Mouse (Mus musculus): ENCODE results near the gene Olfr382.
"Not testable (repeated sequence)": the region's sequence is repeated elsewhere in the genome, so short reads cannot be mapped to it uniquely, and the experiment has no call there.

Olfr382 gene

DNA sequence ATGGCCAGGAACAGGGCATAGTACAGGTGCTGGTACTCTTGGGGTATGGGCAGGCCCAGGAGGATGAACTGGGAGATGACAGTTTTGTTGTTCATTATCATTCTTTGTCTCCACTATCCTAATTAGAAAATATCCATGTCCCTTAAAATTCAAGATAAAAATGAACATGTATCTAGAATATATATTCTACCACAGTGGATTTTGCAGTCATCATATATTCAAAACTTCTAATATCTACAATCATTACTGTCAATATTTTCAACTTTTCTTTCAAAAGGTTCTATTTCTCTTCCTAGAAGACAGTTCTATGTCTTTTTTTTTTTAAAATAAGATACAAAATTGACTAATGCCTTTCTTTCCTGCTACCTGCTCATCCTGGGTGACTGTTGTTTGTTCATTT is at the start of gene Olfr382:
TSS of gene Olfr382 (minus strand) at position 101 of the 400 bp plus-strand sequence.
- DNase-seq: no peak

DNA sequence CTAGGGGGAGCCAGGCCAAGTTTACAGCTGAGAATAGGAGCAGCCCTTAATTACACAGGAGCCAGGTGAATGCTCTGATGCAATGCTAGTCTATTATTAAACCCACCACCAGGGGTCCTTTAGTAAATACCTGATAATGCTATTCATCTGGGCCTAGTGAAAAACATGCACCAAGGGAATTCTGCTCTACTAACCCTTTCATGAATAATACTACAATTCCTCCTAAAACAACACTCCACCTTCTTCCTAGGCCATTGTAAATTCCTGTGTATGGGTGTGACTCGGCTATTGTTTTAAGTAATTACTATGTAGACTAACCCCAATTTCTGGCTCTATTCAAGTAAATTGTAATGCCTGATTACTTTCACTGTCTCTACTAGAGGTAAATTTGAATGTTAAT is 12.0 kb upstream of the Olfr382 start:
- not testable (repeated sequence) for DNase-seq

DNA sequence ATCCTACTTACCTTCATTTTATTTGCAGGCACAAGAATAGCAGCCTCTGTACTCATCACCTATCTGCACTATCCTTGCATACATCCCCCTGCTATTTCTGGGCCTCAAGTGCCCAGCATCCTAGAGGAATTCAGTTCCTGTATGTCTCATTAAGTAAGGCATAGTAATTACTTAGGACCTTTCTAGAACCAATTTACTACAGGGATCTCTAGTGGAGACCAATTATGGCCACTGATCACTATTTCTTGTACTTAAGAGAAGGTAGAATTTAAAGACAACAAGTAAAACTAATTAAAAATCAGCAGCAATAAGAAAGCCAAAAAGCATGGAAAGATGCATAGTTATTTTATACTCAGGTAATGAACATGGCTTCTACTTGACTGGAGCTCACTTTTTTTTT is 25.5 kb downstream of the Olfr382 start, which contains the start of gene Olfr381:
TSS of gene Olfr381 (minus strand) at position 101 of the 400 bp plus-strand sequence.
- DNase-seq: no peak

All from layer of hippocampus, adult 9-11 months (tissue).